Mouse (Mus musculus): ENCODE results near the gene Dcaf5.

Gene Dcaf5

GRCm38 (mm10) chr12:80436336-80436976 lies at the start of gene Dcaf5:
Gene Dcaf5, minus strand, starts transcription at chr12:80436601.
- DNase-seq (ENCODE audit: low read depth, low spot score) = peak; percentile 91

GRCm38 (mm10) chr12:80483397-80483796 lies 47.0 kb upstream of the Dcaf5 start:
- peak; percentile 74 for DNase-seq (ENCODE audit: low read depth, low spot score)

- DNase-seq (ENCODE audit: low read depth, low spot score) = no peak
Measured at GRCm38 (mm10) chr12:80479986-80480385, 43.6 kb upstream of the Dcaf5 start.

GRCm38 (mm10) chr12:80473731-80474130 lies 37.3 kb upstream of the Dcaf5 start:
- no peak for DNase-seq (ENCODE audit: low read depth, low spot score)

GRCm38 (mm10) chr12:80471926-80472325 lies 35.5 kb upstream of the Dcaf5 start:
- DNase-seq (ENCODE audit: low read depth, low spot score) = no peak

GRCm38 (mm10) chr12:80470206-80470605 lies 33.8 kb upstream of the Dcaf5 start:
- DNase-seq (ENCODE audit: low read depth, low spot score) = no peak

GRCm38 (mm10) chr12:80463666-80464269 lies 27.4 kb upstream of the Dcaf5 start:
- no peak for DNase-seq (ENCODE audit: low read depth, low spot score)

GRCm38 (mm10) chr12:80462942-80463651 lies 26.7 kb upstream of the Dcaf5 start, which contains the start of gene Exd2:
Gene Exd2, plus strand, starts transcription at chr12:80463095.
- DNase-seq (ENCODE audit: low read depth, low spot score) = peak; percentile 92

- DNase-seq (ENCODE audit: low read depth, low spot score) = peak; percentile 54
Measured at GRCm38 (mm10) chr12:80462292-80462896, 26.0 kb upstream of the Dcaf5 start.

- no peak for DNase-seq (ENCODE audit: low read depth, low spot score)
Measured at GRCm38 (mm10) chr12:80458033-80458432, 21.6 kb upstream of the Dcaf5 start.

- no peak for DNase-seq (ENCODE audit: low read depth, low spot score)
Measured at GRCm38 (mm10) chr12:80453506-80453905, 17.1 kb upstream of the Dcaf5 start.

- peak; percentile 20 for DNase-seq (ENCODE audit: low read depth, low spot score)
Measured at GRCm38 (mm10) chr12:80444525-80445109, 8.2 kb upstream of the Dcaf5 start.

GRCm38 (mm10) chr12:80440957-80441356 lies 4.6 kb upstream of the Dcaf5 start:
- DNase-seq (ENCODE audit: low read depth, low spot score) = no peak

GRCm38 (mm10) chr12:80437051-80437675 lies 762 bp upstream of the Dcaf5 start:
- DNase-seq (ENCODE audit: low read depth, low spot score) = no peak

GRCm38 (mm10) chr12:80435887-80436286 lies 514 bp downstream of the Dcaf5 start:
- DNase-seq (ENCODE audit: low read depth, low spot score) = peak; percentile 32

- DNase-seq (ENCODE audit: low read depth, low spot score) = peak; percentile 86
Measured at GRCm38 (mm10) chr12:80434961-80435691, 1.3 kb downstream of the Dcaf5 start.

- no peak for DNase-seq (ENCODE audit: low read depth, low spot score)
Measured at GRCm38 (mm10) chr12:80434601-80434960, 1.8 kb downstream of the Dcaf5 start.

- no peak for DNase-seq (ENCODE audit: low read depth, low spot score)
Measured at GRCm38 (mm10) chr12:80433266-80433665, 3.1 kb downstream of the Dcaf5 start.

- no peak for DNase-seq (ENCODE audit: low read depth, low spot score)
Measured at GRCm38 (mm10) chr12:80427683-80428082, 8.7 kb downstream of the Dcaf5 start.

GRCm38 (mm10) chr12:80415100-80415499 lies 21.3 kb downstream of the Dcaf5 start:
- no peak for DNase-seq (ENCODE audit: low read depth, low spot score)

- DNase-seq (ENCODE audit: low read depth, low spot score) = no peak
Measured at GRCm38 (mm10) chr12:80410855-80411254, 25.5 kb downstream of the Dcaf5 start.
